Mouse (Mus musculus): ENCODE measurements around the gene Mtfr1l.

Gene Mtfr1l

DNA sequence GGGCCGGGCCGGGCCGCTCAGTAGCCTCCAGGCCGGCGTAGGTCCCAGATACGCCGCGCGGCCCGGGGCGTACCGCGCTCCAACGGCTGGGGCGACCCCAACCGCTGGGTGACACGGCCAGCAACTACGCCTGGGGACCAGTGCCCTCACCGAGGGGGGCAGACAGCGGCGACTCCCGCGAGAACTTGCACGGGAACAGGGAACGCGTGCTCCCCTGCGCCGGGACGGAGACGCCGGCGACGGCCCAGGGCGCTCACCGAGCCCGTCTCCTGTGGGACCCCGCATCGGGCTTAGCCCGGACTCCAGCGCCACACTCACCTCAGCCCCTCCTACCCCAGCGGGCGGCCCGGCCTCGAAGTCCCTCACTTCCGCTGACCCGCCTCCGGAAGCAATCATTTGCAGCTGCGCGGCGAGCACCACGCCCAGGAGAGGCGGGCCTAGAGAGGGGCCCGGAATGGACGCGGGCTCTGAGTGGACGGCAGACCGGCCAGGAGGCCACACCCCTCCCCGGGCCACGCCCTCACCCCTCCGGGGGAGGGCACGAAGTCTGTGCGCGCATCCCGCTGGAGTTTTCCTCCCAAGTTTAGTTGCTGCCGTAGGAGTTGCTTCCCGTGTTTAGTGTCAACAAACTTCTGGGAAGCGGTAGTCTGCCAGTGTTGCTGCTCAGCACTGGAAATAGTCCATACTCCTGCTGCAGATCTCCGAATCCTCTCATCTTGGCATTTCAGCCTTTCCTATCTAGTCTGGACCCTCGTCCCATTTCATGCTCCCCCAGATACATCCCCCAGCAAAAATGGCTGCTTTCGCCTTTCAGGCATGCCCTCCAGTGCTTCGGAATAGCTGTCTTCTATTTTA lies at the start of gene Mtfr1l:
TSS of gene Mtfr1l (minus strand) at position 456 of the 855 bp plus-strand sequence.
- peak; percentile 99 for DNase-seq

DNA sequence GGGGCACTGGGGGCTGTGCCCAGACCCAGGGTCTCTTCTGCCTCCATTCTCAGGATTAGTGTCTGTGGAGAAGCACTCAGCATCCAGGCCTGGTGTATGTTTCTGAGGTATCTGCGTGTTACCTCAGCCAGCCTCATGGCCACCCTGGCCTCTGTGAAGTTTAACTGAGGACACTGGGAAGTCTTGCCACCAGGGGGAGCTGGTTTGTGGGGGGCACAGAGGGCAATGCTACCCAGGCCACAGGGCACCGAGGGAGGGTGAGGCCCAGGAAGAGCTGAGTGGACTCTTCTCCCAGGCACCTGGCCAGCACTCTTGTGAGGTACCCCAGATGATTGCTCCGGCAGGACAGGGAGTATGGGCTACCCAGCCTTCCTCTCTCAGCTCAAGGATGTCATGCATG lies 48.3 kb upstream of the Mtfr1l start:
- DNase-seq: peak; percentile 60

DNA sequence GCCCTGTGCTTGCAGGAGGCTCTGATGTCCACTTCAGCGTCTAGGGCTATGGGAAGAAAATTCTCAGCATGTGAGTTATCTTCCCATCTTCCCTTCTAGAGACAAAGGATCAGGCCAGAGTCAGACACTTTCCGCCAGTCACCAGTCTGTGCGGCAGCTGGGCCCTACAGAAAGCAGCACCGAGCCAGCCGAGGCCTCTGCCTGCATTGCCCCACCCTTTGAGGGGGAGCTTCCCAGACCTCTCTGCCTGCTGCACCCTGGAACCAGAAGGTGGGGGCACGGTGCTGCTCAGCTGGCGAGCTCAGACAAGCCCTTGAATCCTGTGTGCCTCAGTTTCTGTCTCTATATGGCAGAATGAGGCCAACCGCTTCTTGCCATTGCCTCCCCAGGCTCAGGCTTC lies 46.2 kb upstream of the Mtfr1l start:
- DNase-seq: no peak

DNA sequence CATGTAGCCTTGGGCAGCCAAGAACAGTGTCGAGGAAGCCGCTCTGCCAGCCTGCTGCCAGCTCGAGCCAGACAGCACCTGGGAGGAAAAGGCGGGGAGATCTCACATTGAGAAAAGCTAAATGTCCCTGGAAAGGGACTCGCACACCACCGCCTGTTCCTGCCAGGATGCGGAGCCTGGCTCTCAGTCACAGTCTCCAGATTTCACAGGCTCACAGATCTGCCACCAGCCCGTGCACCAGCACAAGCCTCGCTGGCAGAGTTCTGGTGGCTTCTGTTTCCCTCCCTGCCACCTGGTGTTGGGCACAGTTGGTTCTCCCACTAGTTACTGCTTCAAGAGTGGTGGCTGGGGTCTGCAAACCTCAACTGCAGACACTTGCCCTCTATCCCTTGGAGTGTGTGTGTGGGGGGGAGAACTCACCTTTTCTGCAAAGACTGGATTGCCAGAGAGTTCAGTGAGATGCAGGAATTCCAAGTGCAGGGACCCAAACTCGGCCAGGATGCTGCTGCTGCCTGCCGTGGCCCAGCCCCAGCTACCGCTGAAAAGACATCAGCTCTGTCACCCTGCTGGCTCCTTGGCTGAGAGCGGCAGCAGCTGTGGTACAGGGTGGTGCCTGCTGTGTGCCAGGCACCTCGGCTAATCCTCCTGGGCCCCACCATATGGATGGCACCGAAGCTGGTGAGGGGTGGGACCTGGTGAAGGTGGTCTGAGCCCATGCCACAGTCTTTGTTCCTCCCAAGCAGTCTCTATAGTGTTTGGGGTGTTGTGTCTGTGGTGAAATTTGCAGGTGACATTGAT lies 45.4 kb upstream of the Mtfr1l start:
- DNase-seq: no peak

DNA sequence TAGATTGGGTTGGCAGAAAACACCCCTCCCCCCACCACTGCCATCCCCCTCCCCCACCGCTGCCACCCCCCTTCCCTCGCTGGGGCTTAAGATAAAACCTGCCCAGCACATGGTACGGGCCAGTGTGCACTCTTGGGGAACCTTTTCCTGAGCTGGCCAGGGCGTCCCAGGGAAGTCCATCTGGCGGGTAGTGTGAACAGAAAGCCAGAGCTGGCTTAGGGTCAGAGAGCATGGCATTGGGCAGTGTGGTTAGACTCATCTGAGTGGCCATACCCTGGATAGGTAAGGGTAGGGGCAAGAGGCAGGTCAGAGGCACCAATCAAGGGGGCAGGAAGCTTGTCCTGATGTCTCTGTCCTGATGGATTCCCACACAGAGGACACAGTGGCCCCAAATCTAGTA lies 44.4 kb upstream of the Mtfr1l start:
- DNase-seq: no peak

DNA sequence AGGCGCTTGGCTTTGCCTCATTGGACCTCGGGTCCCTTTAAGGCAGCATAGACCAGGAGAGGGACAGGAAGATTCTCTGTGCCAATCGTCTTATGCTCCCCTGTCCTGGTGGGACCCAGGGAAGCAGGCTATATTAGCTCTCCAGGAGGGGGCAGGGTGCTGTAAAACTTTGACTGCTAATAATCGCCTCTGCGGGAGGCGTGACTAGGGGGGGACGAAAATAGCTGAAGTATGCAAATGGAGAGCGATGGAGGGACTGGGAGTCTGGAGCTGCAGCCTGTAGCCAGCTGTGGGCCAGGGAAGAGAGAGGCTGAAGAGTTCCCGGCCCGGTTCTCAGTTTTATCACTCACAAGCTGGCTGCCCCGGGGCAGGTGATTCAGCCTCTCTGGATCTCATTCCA lies 44.0 kb upstream of the Mtfr1l start:
- peak; percentile 28 for DNase-seq

DNA sequence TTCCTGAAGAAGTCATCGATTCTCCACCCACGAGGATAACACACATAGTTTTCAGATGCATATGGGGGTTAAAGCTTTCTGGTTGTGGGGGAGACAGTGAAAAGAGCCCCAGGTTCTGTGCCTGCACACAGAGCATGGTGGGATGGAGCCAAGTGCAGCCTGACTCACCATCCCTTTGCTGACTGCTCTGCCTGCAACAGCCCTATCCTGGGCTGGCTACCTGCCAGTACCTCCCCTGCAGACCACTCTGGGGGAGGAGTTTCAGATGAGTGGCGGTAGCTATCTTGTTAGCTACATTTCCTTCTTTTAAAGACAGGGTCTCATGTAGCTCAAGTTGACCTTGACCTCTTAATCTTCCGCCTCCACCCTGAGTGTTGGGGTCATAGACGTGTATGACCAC lies 43.2 kb upstream of the Mtfr1l start:
- DNase-seq: no peak

DNA sequence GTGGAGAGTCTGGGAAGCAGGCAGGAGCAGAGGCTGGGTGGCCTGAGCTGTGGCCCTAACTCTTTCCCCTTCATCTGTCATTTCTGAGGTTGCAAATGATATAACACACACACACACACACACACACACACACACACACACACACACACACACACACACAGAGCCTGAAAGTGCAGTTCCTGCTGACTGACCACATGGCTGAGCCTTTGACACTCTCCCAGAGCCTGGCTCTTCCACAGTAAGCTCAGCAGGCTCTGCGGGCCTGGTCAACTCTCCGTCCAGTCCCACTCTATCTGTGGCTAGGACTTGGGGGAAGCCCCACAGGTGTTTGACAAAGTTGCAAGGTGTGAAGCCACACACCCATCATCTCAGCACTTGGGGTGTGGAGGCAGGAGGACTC lies 42.1 kb upstream of the Mtfr1l start:
- no peak for DNase-seq

DNA sequence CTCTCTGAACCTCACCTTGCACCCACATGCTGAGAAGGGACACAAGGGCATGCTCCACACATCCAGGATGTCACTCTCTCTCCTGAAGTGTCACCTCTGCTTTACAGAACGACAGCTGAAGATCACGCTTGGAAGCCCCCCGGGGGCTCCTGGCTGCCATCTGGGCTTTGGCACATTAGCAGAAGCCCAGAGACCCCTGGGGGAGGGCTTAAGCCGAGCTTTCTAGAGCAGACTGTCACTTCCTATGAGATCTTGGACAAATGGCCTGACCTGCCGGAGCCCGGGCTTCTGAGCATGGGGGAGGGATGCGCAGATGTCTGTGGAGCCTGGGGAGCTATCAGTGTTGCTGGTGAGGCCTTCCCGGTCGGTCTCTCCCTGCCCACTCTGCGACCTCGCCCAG lies 40.3 kb upstream of the Mtfr1l start:
- DNase-seq: no peak

DNA sequence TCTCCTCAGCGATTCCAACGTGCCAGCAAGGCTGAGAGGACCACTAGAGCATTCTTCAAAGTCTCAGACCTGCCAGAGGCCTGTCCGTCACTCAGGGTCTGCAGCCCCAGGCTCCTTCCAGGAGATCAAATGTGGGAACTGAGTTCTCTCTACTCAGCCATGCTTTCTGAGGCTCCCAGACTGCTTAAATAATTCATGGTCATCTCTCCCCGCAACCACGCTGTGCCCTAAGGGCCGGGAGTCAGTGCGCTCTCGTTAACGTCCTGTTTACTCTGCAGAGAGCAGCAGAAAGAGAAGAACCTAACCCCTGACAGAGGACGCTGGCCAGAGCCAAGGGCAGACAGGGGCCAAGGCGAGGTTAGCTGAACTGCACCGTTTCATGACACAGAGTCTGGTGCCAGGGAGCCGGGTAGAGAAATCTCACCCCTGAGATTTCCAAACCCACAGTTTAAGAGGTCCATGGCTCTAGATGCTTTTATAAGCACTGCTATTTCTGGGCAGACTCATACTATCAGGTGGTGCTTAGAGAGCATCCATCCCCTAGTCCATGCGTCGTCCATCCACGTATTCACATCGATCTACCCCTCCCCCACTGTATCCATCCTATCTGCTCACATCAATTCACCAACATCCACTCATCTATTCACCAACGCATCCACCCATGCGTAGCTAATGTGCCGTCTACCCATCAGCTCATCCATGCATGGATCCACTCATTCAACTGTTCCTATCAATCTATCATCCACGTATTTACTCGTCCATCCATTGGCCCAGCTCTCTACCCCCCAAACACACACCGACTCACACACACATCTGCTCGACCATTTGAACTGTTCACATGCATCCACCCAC lies 37.5 kb upstream of the Mtfr1l start:
- DNase-seq: no peak

DNA sequence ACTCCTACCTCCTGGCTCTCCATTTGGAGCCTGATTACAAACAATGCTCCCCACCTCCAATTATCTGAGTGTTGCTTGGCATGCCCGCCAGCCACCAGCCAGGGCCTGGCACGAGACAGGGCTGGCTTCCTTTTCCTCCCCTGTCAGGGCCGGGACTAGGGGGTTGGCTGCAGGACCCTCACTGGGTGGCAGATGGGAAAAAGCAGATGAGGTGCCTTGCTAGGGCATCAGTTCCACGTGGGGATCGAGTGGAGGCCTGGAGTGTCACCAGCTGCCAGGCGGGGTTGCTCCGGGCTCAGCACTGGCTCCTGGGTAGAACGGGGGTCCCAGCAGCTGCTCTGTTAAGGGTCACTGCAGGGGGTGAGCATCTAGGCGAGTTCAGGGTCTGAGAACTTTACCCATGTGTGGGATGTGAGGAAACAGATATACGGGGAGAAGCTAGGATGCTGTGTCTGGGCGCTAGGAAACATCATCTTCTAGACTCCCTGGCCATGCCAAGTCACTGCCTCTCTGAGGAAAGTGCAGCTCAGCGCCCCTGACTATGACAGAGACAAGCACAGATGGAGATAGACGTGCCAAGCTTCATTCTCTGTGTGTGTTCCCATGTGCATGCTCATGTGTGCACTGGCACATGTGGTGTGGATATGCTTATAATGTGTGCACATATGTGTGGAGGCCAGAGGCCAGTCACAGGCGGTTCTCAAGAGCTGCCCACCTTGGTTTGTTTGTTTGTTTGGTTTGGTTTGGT lies 35.7 kb upstream of the Mtfr1l start:
- no peak for DNase-seq

DNA sequence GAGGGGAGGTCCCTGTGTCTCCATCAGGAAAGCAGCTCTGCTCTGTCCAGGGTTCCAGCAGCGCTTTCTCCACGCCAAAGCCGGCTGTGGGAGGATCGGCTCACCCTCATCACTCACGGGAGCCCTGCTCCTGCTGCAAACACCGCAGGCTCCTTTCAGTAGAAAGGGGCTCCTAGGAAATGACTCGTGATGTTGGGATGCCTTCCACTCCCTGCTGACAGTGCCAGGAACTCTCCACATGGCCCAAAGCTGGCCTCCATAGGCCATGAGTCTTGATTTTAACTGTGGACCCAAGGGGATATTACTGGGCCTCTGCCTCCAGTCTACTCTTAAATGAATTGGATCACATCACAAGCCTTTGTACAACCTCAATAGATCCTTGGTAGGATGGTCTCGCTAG lies 34.6 kb upstream of the Mtfr1l start:
- DNase-seq: no peak

DNA sequence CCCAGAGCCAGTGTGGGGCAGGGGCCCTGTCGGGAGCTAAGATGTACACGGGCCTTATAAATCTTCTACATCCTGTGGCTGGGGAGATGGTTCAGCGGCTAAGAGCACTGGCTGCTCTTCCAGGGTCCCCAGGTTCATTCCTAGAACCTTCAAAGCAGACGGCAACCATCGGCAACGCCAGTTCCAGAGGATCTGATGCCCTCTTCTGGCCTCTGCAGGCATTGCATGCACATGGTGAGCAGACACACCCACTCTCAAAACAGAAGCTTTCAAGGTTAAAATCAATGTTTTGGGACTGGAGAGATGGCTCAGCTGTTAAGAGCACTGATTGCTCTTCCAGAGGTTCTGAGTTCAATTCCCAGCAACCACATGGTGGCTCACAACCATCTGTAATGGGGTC lies 34.0 kb upstream of the Mtfr1l start:
- no peak for DNase-seq

DNA sequence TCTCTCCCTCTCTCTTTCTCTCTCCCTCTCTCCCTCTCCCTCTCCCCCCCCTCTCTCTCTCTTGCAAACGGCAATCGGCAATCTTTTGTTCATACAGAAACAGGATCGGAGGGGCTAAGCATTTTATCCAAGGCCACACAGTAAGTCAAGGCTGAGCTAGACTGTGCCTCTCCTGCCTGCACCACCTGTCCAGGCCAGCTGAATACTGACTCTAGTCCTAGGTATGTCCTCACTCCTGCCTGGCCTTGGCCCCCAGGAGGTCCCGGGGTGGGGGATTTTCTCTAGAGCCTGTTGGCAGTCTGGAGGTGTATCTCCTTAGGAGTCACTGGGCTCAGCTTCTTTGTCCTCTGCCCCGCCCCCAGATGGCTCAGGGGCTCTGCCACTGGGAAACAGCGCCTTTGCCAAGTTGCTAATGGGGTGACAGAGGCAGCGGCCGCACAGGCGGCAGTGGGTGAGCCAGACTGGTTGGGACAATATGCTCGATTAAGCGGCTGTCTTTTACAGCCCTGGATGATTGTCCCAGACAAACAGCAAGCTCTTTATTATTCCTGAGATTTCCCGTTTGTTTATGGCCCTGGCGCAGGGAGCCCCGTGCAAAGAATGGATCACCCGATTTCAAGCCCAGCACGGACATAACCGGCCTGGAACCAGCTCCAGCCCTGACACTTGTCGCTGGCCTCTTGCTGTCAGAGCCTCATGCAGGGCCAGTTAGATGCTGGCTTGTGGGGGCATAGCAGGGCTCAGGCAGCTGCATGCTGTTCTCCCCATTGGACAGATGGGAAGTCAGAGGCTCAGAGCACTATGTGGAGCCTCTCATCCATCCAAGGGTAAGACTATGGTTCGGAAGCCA lies 32.4 kb upstream of the Mtfr1l start:
- no peak for DNase-seq

DNA sequence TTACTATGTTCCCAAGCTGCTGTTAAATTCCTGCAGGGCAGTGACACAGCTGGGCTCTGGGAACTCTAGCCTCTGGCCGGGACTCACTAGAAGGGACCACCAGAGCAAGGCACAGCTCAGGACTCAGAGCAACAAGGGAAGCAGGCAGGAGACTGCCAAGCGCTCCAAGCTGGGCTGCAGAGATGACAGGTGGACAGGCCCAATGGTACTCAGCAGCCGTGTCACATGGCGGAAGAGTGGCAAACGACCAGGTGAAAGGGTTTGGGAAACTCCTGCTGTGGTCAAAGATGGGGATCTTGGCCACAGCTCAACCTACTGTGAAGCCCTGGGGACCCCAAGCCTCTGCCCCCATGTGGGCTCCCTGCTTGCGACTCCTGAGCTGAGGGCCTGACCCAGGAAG lies 28.9 kb upstream of the Mtfr1l start:
- DNase-seq: no peak

DNA sequence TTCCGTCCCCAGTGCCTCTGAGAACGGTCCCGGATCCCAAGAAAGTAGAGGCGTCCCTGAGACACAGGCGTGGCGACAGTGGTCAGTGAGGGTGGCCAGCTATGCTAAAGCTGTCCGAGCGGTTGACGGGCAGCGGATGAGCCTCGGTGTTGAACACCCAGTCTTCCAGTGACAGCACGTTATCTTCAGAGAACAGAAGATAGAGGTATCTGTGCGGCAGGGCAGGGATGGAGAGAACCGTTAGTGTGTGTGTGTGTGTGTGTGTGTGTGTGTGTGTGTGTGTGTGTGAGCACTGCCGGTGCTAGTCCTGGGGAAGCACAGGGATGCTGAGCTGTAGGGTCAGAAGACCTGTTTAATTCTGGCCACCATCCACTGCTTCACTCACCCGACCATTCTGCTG lies 28.4 kb upstream of the Mtfr1l start:
- DNase-seq: no peak

DNA sequence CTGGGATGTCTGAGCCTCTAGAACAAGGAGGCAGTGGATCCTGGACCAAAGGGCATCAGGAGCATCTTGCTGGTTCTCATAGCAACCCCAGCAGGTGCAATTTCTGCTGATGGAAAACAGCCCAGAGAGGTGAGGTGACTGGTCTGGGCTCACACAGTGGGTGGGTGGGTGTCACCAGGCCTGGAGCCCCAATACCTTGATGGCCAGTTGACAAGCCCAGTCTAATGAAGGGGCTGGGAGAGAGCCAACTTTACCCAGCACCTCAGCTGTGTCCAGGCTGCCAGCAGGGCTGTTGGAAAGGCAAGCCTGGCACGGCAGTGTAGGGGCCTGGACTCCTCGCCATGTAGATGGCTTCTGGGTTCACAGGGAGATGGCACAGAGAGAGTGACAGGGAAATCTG lies 26.8 kb upstream of the Mtfr1l start:
- no peak for DNase-seq

DNA sequence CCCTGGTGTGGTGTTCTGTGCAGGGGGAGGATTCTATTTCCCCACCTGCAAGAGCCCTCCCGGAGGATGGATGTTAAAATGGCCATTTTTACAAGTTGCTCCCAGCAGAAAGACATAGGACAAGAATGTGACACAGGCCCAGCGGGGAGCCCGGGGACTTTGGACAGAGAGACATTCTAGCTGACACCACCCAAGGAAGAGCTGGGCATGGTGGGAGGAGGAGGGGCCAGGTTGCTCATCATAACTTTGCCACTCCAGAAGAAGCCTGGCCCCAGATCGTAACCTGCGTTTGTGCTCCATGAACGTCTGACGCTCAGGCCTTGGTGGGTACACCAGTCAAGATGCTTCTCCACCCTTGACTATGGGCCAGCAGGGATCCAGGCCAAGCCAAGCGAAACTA lies 25.5 kb upstream of the Mtfr1l start:
- no peak for DNase-seq

DNA sequence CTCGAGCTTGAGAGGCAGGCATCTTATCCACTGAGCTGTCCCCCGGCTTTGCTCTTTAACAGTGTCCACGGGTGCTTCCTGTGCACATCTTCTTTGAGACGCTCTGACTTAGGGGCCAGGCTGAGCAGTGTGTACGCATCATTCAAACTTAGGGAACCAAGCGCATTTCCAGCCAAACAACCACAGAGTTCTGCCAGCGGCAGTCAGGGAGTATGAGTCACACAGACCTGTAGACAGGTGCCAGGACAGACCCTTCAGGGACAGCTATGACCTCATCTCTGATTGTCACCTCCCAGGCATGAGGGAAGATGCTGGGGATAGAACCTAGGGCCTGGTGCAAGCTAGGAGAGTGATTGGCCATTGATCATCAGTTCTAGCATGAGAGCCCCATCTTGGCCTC lies 24.0 kb upstream of the Mtfr1l start:
- DNase-seq: no peak

DNA sequence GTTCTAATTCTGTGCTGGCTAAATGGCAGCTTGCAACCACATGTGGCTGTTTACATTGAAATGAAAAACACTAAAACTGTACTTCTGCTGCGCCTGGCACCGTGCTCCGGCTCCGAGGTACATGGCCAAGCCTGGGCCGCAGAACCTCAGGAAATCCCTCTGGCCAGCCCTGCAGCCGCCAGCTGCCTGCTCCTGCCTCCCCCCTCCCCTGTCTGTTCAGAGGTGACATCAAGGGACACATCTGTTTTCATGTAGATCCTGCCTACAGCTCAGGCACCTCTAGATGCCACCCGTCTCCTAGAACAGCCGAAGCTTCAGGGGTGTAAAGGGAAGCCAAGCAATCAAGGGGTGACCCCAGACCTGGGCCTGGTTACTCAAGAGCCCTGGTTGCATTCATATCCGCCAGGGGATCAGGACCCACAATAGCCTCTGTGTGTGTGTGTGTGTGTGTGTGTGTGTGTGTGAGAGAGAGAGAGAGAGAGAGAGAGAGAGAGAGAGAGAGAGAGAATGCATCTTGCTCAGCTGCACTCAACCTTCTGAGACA lies 23.5 kb upstream of the Mtfr1l start:
- DNase-seq: no peak

DNA sequence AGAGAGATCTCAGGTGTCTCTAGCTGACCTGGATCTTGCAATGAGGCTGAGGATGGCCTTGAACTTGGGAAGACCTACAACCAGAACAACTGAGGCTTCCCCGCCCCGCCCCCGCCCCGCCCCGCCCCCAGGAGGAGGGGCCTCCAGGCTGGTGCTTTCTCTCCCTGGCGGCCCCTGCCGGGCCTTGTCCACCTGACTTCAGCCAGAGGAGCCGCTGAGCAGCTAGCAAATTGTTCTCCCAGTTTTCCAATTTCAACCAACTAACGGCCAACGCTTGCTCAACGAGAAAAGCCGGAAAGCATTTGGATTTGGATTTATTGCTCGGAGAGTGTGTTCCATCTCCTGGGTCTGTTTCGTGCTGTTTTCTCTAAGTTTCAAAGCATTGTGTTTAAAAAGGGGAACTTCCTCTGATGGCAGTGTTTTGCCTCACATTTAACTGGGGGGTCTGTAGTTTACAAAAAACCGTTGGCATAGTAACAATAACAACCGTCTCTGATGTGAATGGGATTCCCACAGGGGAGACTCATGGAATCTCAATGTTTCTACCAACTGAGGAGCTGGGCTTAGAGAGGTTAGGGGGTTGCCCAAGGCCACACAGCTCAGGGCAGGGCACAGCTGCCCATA lies 22.6 kb upstream of the Mtfr1l start:
- DNase-seq: no peak
